Mouse (Mus musculus) limb, embryonic 14.5 days (tissue): Measurements from ENCODE around the gene Peg12. TPM values are rescaled to one million over a fixed set of nuclear protein-coding genes. Genes with fewer than 3 reads are reported as not detected.

Experiments used
- ATAC-seq: fragments of 200-750 bp; cut with Nextera tagmentation; 2 replicates; pipeline ENCODE4 v1.8.0; 2017; ENCODE audit warnings: low read depth, moderate number of reproducible peaks, moderate TSS enrichment; ENCODE audit not compliant: low FRiP score
- DNase-seq: peaks from one replicate; pipeline ENCODE4 v3.0.0-alpha.2; 2015; ENCODE audit warnings: low spot score
- H3K27ac ChIP-seq: fragments of 300-500 bp; sonication (generic); replicated peaks from 2 replicates; pipeline ENCODE4 v1.5.1; 2014; ENCODE audit warnings: low read depth, mild to moderate bottlenecking, low read length, moderate library complexity, mixed read lengths
- H3K27me3 ChIP-seq: fragments of 300-500 bp; sonication (generic); 2 replicates; pipeline ENCODE4 v1.6.1; 2014; ENCODE audit warnings: low read length, mixed read lengths; ENCODE audit not compliant: control insufficient read depth, insufficient read depth
- H3K36me3 ChIP-seq: fragments of 300-500 bp; sonication (generic); 2 replicates; pipeline ENCODE4 v1.6.1; 2014; ENCODE audit warnings: mild to moderate bottlenecking, low read length, moderate library complexity, mixed read lengths; ENCODE audit not compliant: control insufficient read depth, insufficient read depth
- H3K4me1 ChIP-seq: fragments of 300-500 bp; sonication (generic); 2 replicates; pipeline ENCODE4 v1.6.1; 2014; ENCODE audit warnings: antibody characterized with exemption, low read length, mixed read lengths; ENCODE audit not compliant: control insufficient read depth, insufficient read depth
- H3K4me2 ChIP-seq: fragments of 300-500 bp; sonication (generic); replicated peaks from 2 replicates; pipeline ENCODE4 v1.6.1; 2014; ENCODE audit warnings: low read depth, mild to moderate bottlenecking, low read length, moderate library complexity; ENCODE audit not compliant: severe bottlenecking
- H3K4me3 ChIP-seq: fragments of 300-500 bp; sonication (generic); replicated peaks from 2 replicates; pipeline ENCODE4 v1.5.1; 2014; ENCODE audit warnings: low read length
- H3K9ac ChIP-seq: fragments of 300-500 bp; sonication (generic); 2 replicates; pipeline ENCODE4 v1.6.1; 2014; ENCODE audit warnings: mild to moderate bottlenecking, low read depth, low read length, moderate library complexity; ENCODE audit not compliant: severe bottlenecking
- H3K9me3 ChIP-seq: fragments of 300-500 bp; sonication (generic); 2 replicates; pipeline ENCODE4 v1.6.1; 2016; ENCODE audit warnings: low read length; ENCODE audit not compliant: control insufficient read depth
- POLR2A ChIP-seq: fragments of 200-500 bp; IDR thresholded peaks from 2 replicates; pipeline ENCODE4 v1.8.0; 2012; ENCODE audit warnings: inconsistent platforms, mild to moderate bottlenecking, moderate library complexity, borderline replicate concordance; ENCODE audit not compliant: insufficient read depth, insufficient read length; ENCODE audit errors: extremely low read depth
- whole genome bisulfite sequencing: fragments of 180-500 bp; shearing (Covaris S2); extraction: QIAGEN DNeasy Blood & Tissue Kit; methylation state at CpG from one replicate; pipeline ENCODE4 v1.1.7; 2014; 5-methylcytosine and 5-hydroxymethylcytosine counted together
- polyA plus RNA-seq, 2 experiments: library from polyadenylated mRNA; depleted of rRNA in 1 of 2; stranded (reverse) in 1 of 2; unstranded in 1 of 2; fragments of >200 nt; fragmentation: Nextera tagmentation in 1 of 2; extraction: Ambion mirVana in 1 of 2; gene quantifications; 2 replicates each; pipeline versions ENCODE4 v1.2.1 to v1.2.3; 2012 to 2014

The Peg12 gene
- polyA plus RNA-seq, 2 experiments: 12.3 to 27.4 TPM

DNA sequence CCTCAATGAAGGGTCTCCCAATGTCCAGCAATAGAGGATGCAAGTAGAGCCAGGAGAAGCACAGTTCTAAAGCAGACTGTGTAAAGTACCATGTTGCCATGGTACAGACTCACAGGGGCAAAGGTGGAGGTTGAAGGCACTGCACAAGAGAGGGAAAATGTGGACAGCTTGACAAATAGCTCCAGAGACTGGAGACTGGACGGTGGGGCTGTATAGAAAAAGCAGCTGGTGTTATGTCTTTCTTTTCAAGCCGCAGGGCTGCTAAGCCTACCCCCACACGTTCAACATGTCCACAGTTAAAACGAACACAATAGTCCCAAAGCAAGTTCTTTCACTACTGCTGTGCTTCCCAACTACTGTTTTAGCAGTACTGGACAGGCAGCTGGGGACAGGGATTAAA lies 41.1 kb downstream of the Peg12 start:
- no peaks in the 10 kb centered on the region for H3K36me3 ChIP-seq
- H3K27me3 ChIP-seq: no peaks in the 10 kb centered on the region
- WGBS: 53% methylated on average over 4 of the region's 4 CpGs
- no peak for ATAC-seq
- H3K27ac ChIP-seq: no peak overlapping the region
- H3K9me3 ChIP-seq: 0 out of 2 replicates have a peak, but pooled peaks cover 8% of the 10 kb centered on the region
- no peak overlapping the region for H3K4me2 ChIP-seq
- no peak for DNase-seq
- H3K4me3 ChIP-seq: no peak overlapping the region
- no peak overlapping the region for H3K9ac ChIP-seq
- peaks cover 3% of the 10 kb centered on the region; the same call in 1 of the 2 replicates for H3K4me1 ChIP-seq
- no peak for TF ChIP-seq POLR2A

DNA sequence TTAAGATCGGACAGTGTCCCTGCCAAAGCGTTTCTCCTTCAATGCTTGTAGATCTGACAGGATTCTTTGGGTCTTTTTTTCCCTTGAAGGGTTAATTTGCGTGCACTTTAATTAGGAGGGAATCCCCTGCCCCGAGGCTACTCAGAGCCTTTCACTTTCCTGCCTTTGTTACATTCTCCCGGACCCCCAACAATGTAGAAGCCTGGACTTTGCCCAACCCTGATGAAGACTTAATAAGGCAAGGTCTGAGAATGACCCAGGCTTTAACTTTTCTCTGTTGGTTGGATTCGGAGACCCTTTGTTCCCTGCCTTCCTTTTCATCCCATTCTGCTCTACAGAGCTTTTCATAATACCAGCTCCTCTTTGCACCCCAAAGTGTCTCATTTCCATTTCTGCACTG lies 43.7 kb downstream of the Peg12 start:
- Histone ChIP-seq H3K4me2 (peak overlapping the region; percentile 40; the same call in 1 of the 2 replicates), H3K9ac (no peak overlapping the region), H3K36me3 (no peaks in the 10 kb centered on the region), H3K9me3 (0 out of 2 replicates have a peak, but pooled peaks cover 8% of the 10 kb centered on the region), H3K27ac (no peak overlapping the region), H3K4me3 (peak overlapping the region; percentile 72), H3K4me1 (peaks cover 3% of the 10 kb centered on the region; the same call in 1 of the 2 replicates), H3K27me3 (no peaks in the 10 kb centered on the region)
- no peak for ATAC-seq
- WGBS: 73% methylated on average over 6 of the region's 6 CpGs
- no peak for DNase-seq
- TF ChIP-seq POLR2A: no peak

DNA sequence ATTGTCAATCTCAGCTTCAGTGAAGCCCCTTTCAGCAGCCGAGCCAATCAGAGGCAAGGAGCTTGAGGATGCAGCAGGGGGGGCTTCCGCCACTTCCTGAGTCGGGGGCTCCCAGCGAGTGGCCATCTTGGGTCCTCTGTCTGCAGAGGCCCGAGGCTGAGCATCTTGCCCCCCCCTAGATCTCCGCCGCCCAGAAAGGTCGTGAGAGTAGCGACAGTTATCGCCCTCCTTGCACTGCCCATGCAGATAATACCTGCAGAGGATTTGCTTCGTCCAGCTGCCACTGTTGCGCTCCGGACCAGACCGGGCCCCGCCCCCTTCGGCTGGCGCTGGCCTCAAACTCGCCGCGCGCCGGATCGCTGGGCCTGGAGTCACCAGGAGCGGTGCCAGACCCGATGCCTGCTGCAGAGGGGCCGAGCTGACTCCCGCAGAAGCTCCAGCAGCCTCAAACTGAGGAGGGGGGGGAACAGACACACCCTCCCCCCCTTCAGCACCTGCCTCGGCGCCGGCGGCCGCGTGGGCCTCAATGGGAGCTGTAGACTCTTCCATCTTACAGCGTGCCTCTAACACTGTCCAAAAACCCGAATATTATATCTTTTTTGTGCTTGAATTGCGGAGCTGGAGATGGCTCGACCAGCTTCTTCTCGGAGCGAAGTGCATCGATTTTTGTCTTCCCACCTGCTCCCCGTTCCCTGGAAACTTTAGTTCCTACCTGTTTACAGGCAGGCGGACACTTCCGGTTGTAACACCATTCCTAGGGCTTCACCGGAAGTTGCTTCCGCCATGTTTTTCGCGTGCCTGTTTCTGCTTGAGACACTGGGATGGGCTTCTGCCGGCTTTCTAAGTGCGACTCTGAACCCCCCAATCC lies 44.6 kb downstream of the Peg12 start, which contains the start of gene Mkrn3:
Mkrn3 (minus strand) TSS at position 647 of the 868 bp plus-strand sequence.
- Histone ChIP-seq H3K9me3 (0 out of 2 replicates have a peak, but pooled peaks cover 8% of the 10 kb centered on the region), H3K27ac (peak within 1 kb of the TSS; percentile 67), H3K4me2 (peak within 1 kb of the TSS; percentile 62), H3K27me3 (no peaks in the 10 kb centered on the region), H3K4me3 (peak within 1 kb of the TSS; percentile 72), H3K36me3 (no peaks in the 10 kb centered on the region), H3K4me1 (peaks cover 3% of the 10 kb centered on the region; the same call in 1 of the 2 replicates), H3K9ac (peak within 1 kb of the TSS; percentile 75)
- no peak for TF ChIP-seq POLR2A
- ATAC-seq (peak; percentile 89), DNase-seq (peak; percentile 86)
- WGBS: 26% methylated on average over 47 of the region's 49 CpGs

DNA sequence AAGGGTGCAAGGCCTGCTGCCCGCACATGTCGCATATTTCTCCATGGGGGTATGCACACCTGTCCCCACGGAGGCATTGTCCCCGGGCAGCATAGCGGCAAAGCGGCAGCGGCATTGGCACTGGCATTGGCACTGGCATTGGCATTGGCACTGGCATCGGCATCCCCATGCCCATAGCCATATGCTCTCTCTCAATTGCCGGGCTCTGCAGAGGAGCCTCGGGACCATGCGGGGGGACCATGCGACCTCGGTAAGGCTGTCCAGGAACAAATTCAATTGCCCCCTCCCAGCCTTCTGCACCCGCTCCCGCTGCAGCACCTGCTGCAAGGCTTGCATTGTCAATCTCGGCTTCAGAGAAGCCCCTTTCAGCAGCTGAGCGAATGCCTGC lies 45.2 kb downstream of the Peg12 start:
- peak overlapping the region; percentile 75 for H3K9ac ChIP-seq
- WGBS: 67% methylated on average over 17 of the region's 17 CpGs
- ATAC-seq: 0 out of 2 replicates have a peak, but pooled peaks have one; percentile 7
- no peak overlapping the region for H3K27ac ChIP-seq
- H3K9me3 ChIP-seq: 0 out of 2 replicates have a peak, but pooled peaks cover 8% of the 10 kb centered on the region
- no peaks in the 10 kb centered on the region for H3K27me3 ChIP-seq
- DNase-seq: no peak
- H3K4me1 ChIP-seq: peaks cover 3% of the 10 kb centered on the region; the same call in 1 of the 2 replicates
- no peak for TF ChIP-seq POLR2A
- H3K4me3 ChIP-seq: peak overlapping the region; percentile 72
- H3K36me3 ChIP-seq: no peaks in the 10 kb centered on the region
- peak overlapping the region; percentile 62 for H3K4me2 ChIP-seq

DNA sequence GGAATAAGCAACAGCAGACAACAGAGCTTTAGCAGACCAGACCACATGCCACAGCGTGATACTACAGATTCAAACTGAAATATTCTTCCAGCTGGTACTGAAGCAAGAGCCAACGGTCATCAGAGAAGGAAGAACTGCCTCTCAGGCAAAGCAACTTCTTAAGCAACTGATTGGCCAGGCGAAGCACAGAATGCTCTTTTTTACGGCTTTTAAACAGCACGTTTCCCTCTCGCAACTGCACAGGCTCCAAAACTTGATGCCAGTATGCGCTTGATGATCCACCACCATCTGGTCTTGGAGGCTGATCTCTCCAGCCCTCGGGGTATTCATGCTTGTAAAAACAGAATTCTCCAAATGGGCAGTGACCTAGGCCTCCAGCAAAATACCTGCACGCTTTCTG lies 46.0 kb downstream of the Peg12 start:
- no peak overlapping the region for H3K27ac ChIP-seq
- H3K9me3 ChIP-seq: 0 out of 2 replicates have a peak, but pooled peaks cover 8% of the 10 kb centered on the region
- 76% methylated on average over 9 of the region's 9 CpGs for WGBS
- ATAC-seq: no peak
- H3K27me3 ChIP-seq: no peaks in the 10 kb centered on the region
- H3K4me1 ChIP-seq: peaks cover 3% of the 10 kb centered on the region; the same call in 1 of the 2 replicates
- peak overlapping the region; percentile 62 for H3K4me2 ChIP-seq
- H3K9ac ChIP-seq: no peak overlapping the region
- peak overlapping the region; percentile 72 for H3K4me3 ChIP-seq
- no peaks in the 10 kb centered on the region for H3K36me3 ChIP-seq
- no peak for DNase-seq
- TF ChIP-seq POLR2A: no peak
